Mouse (Mus musculus): Measurements from ENCODE around the gene Washc2. TPM values are rescaled to one million over a fixed set of nuclear protein-coding genes. Genes with fewer than 3 reads are reported as not detected.

The Washc2 gene
- total RNA-seq, 2 experiments from 2014 or later, result 20.0 to 26.6 TPM

- intact Hi-C loops (cut with DNase I), result no loop called here
- no peak for DNase-seq
Measured at GRCm38 (mm10) chr6:116259649-116260048, 51.8 kb downstream of the Washc2 start.

DNA sequence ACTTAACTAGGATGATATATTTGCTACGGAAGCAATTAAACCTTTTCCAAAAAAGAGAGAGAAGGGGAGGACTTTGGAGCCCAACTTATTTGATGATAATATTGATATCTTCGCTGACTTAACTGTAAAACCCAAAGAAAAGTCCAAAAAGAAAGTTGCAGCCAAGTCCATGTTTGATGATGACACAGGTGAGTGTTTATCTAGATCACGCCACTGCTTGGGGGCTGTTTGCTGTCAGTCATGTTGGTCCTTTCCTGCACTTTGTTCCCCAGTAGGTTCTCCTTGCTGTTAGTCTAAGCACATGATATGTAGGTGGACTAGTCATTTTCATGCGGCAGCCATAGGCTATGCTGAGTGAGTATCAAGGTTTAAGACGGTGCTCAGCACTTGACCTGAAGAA is 52.6 kb downstream of the Washc2 start:
- no peak for DNase-seq
- intact Hi-C loops (cut with DNase I), result no loop called here

DNA sequence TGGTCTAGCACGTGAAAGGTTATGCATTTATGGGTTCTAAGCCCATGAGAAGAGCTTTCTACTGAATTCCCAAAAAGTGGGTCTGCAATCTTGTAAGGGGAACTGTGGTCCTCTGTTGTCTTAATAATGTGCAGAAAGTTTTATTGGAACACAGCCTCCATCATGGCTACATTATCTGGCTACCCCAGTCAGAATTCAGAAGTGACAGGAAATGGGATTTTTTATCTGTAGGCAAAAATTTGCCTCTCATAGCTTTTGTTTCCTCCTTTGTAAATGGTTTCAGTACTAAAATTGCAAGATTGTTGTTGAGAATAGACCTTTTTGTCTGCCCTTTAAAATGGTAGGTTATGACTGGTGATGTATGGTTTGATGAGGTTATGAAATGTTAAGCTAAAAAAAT is 55.0 kb downstream of the Washc2 start:
- no peak for DNase-seq
- intact Hi-C loops (cut with DNase I), result no loop called here

GRCm38 (mm10) chr6:116264018-116264651 is 56.3 kb downstream of the Washc2 start, which contains the start of gene Zfand4:
Gene Zfand4, plus strand, starts transcription at chr6:116264222.
- peak; percentile 93 to 96 for DNase-seq
- intact Hi-C loops (cut with DNase I), result no loop called here

DNA sequence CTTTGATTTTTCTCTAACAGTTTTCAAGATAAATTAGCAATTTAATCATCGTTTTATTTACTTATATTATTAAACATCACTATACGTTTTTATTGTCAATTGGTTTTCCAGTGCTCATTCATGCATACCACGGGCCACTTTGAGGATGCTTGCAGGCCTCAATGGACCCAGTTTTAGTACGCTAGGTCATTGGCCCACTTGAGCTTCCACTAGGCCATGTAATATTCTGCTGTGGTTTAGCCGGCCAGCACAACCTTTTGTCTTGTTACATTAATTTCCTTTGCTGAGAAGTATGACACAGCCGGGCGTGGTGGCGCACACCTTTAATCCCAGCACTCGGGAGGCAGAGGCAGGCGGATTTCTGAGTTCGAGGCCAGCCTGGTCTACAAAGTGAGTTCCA is 57.0 kb downstream of the Washc2 start:
- intact Hi-C loops (cut with DNase I), result no loop called here
- no peak for DNase-seq

- DNase-seq, result no peak
- intact Hi-C loops (cut with DNase I), result no loop called here
Measured at GRCm38 (mm10) chr6:116265603-116266002, 57.8 kb downstream of the Washc2 start.

DNA sequence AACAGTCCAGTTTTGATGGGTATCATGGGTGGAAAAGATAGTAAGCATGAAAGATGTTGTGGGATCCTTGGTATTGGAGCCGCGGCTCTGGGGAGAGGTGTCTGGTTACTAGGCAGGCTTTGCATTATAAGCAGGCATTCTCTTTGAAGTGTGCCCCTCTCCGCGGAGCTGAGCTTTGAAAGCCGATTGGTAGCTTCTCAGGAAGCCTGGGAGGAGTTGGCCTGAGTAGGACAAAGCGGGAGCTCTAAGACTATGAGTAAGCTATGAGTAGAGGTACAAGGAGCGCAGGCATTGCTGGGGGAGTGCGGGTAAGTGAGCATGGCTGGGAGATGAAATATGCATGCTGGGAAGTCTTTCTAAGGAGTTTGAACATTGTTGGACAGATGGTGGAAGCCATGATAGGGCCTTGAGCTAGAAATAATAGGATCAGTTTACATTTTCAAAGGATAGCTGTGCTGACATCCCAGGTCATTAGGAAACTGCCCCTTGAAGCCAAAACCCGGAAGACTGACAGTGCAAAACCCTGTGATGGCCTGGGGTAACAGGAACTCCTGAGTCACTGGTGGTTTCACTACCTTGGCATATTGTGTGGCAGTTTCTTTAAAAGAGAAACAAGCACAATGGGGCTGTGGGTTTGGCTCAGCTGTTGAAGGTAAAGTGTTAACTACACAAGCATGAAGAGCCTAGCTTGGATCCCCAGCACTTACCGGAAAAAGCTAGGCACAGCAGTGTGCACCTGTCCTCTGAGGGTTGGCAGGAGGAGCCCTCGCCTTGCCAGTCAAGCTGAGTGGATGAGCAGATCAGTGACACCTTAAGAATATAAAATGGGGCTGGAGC is 58.7 kb downstream of the Washc2 start:
- DNase-seq, result no peak
- intact Hi-C loops (cut with DNase I), result no loop called here

- no peak for DNase-seq
- intact Hi-C loops (cut with DNase I), result no loop called here
Measured at GRCm38 (mm10) chr6:116267110-116267423, 59.2 kb downstream of the Washc2 start.

GRCm38 (mm10) chr6:116275695-116276094 is 67.9 kb downstream of the Washc2 start:
- DNase-seq, result no peak
- intact Hi-C loops (cut with DNase I), result no loop called here

GRCm38 (mm10) chr6:116278679-116279317 is 71.0 kb downstream of the Washc2 start:
- intact Hi-C loops (cut with DNase I), result no loop called here
- DNase-seq, result no peak

GRCm38 (mm10) chr6:116281014-116281413 is 73.2 kb downstream of the Washc2 start:
- no peak for DNase-seq
- intact Hi-C loops (cut with DNase I), result no loop called here

DNA sequence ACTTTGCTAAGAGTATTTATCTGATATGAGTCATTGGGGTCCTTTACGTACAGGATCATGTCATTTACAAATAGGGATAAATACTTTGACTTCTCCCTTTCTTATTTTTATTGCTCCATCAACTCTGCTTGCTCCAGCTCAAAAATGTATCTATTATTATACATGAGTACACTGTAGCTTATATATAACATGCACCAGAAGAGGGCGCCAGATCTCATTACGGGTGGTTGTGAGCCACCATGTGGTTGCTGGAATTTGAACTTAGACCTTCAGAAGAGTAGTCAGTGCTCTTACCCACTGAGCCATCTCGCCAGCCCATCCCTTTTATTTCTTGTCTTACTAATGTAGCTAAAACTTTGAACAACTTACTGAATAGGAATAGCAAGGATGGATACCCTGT is 74.7 kb downstream of the Washc2 start:
- intact Hi-C loops (cut with DNase I), result no loop called here

DNA sequence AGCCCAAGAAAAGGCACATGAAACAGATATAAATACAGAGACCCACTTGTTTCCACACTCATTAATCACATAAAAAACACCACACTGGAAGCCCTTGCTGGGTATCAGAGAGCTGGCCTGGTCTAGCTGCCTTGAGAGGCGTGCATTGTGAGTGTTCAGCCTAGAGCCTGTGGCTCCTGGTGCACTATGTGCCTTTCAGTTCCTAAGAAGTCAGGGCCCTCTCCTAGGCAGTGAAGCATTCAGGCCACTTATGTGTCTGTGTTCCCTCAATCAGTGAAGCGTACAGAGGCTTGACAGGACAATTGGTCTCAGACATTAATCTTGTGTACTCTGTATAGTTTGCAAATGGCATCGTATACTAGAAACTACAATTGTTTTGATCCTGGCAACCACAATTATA is 75.4 kb downstream of the Washc2 start:
- intact Hi-C loops (cut with DNase I), result no loop called here
- DNase-seq, result no peak

More for the DNA sequence above, 74.7 kb downstream of the Washc2 start:
- DNase-seq, result no peak

DNA sequence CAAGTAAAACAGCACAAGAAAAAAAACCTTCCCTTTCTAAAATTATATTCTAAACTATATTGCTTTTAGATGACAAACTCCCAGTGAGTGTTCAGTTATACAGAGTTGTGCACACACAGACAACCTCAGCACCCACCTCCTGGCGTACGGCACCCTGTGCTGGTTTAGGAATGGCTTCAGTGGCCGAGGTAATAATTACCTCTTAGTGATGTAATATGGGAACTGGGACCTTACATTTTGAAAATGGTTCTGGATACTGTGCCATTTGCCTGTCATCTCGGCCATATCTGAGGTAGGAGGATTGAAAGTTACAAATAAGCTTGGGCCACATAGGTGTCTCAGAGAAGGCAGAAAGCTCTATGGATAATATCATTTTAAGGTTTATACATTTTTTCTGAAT is 78.5 kb downstream of the Washc2 start:
- intact Hi-C loops (cut with DNase I), result no loop called here
- no peak for DNase-seq

DNA sequence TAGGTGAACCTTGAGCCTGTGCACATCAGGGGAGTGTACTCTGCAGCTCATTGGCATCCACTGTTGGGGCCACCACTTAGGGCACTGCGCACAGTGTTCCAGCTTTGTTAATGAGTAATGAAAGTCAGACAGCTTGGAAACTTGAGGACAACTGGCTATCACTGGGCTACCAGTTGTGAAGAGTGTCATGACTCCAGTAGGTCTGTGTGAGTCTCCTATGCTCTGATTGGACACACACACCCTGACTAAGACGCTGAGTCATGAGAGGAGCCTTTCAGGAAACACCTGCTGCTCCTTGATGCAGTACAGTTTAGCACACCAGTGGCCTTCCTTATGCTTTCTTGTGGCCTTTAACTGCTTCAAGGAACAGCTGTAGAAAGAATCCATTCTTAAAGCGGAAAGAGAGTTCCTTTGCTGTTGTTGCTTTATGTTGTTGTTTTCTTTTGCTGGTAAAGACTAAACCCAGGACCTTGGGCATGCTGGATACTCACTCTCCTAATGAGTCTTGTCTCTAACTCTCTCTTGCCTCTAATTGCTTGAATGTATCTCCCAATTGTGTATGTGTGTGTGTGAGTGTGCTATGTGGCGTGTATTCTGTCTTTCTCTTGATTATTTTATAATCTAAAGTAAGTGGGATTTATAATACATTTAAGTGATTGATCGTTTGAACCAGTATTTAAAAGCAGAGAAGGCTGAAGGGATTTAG is 79.2 kb downstream of the Washc2 start:
- intact Hi-C loops (cut with DNase I), result no loop called here

GRCm38 (mm10) chr6:116311411-116311810 is 103.6 kb downstream of the Washc2 start:
- DNase-seq, result no peak
- intact Hi-C loops (cut with DNase I), result no loop called here

More for the DNA sequence above, 79.2 kb downstream of the Washc2 start:
- no peak for DNase-seq

Other genes with a start within 250 kb of the Washc2 start
- 10 to 100 TPM; 69.9 to 74.6 TPM for gene Plxnd1, start 213.0 kb upstream of the Washc2 start, total RNA-seq (2021)
- gene Tmcc1, start 14.6 kb upstream of the Washc2 start, total RNA-seq (2021), result 10 to 100 TPM; 32.3 to 37.7 TPM
- 1 to 10 TPM; 4.2 to 5.2 TPM for gene Zfand4, start 56.2 kb downstream of the Washc2 start, total RNA-seq (2021)
- gene March8, start 130.0 kb downstream of the Washc2 start, total RNA-seq (2021), result 10 to 100 TPM; 45.4 to 50.6 TPM

All from heart, postnatal 36 days (tissue).